Mouse (Mus musculus) MEL (cell line): ENCODE results near the gene Npy5r.

ENCODE experiments used
- CTCF ChIP-seq, 3 experiments: IDR thresholded peaks in 2 of 3; conservative IDR thresholded peaks in 1 of 3; 2 replicates each; pipeline ENCODE4 v1.5.1; 2011 to 2012; ENCODE audit warnings: low read length in 3 of 3, low read depth in 2 of 3, mild to moderate bottlenecking in 2 of 3, improper control_type of control experiment in 1 of 3, inconsistent platforms in 1 of 3, mixed read lengths in 1 of 3, moderate library complexity in 1 of 3; ENCODE audit not compliant: control insufficient read depth in 1 of 3, insufficient read depth in 1 of 3, poor library complexity in 1 of 3, severe bottlenecking in 1 of 3
- HCFC1 ChIP-seq: IDR thresholded peaks from 2 replicates; pipeline ENCODE4 v1.6.1; 2012; ENCODE audit warnings: low read depth, mild to moderate bottlenecking, inconsistent platforms, low read length, improper control_type of control experiment, moderate library complexity
- MAX ChIP-seq: IDR thresholded peaks from 2 replicates; pipeline ENCODE4 v1.6.1; 2011; ENCODE audit warnings: low read length, improper control_type of control experiment
- POLR2A ChIP-seq, 2 experiments: IDR thresholded peaks; 2 replicates each; pipeline ENCODE4 v1.6.1; 2011 to 2012; ENCODE audit warnings: low read length in 2 of 2, mild to moderate bottlenecking in 2 of 2, control low read depth in 1 of 2, improper control_type of control experiment in 1 of 2, low read depth in 1 of 2, moderate library complexity in 1 of 2; ENCODE audit not compliant: control insufficient read depth in 1 of 2, insufficient read depth in 1 of 2, poor library complexity in 1 of 2
- POLR2AphosphoS5 ChIP-seq: IDR thresholded peaks from 2 replicates; pipeline ENCODE4 v1.6.1; 2012; ENCODE audit warnings: low read depth, borderline replicate concordance, mild to moderate bottlenecking, inconsistent platforms, low read length, moderate library complexity, mixed read lengths
- USF1 ChIP-seq: IDR thresholded peaks from 2 replicates; pipeline ENCODE4 v1.6.1; 2014; ENCODE audit warnings: low read depth, mild to moderate bottlenecking, inconsistent platforms, low read length, improper control_type of control experiment, moderate library complexity
- ZNF384 ChIP-seq: IDR thresholded peaks from 2 replicates; pipeline ENCODE4 v1.6.1; 2012; ENCODE audit warnings: low read depth, mild to moderate bottlenecking, inconsistent platforms, low read length, improper control_type of control experiment

DNA sequence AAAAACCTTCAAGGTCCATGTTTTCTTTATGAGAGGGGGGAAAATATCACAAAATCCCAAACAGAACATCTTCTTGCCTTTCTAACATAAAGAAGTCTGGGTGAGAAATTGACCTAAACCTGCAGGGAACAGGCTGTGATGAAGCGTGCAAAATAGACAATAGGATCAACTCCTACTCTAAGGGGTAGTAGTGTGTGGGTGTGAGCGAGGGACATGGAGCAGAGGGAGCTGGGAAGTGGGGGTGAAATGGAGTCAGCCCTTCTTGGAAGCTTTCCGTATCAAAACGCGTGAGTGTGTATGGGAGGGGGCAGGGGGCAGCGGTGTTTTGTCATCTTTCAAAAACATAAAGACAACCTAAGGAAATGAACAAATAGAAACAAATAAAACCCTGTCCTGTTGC lies 467 bp upstream of the Npy5r start:
- TF ChIP-seq POLR2A (IDR thresholded peaks at IDR 0.05; ENCODE audit: control insufficient read depth in 1 of 2, insufficient read depth in 1 of 2, low read depth in 1 of 2, low read length in 2 of 2, poor library complexity in 1 of 2) (no peak), USF1 (no peak), ZNF384 (no peak), MAX (no peak), CTCF (IDR thresholded peaks at IDR 0.05 in 2 of 3, conservative IDR thresholded peaks at IDR 0.05 in 1 of 3; ENCODE audit: control insufficient read depth in 1 of 3, insufficient read depth in 1 of 3, low read depth in 2 of 3, low read length in 3 of 3, poor library complexity in 1 of 3, severe bottlenecking in 1 of 3) (no peak), POLR2AphosphoS5 (no peak), HCFC1 (no peak)
